Mouse (Mus musculus) CH12F3 (cell line): ENCODE measurements around the gene Pmis2.

ENCODE experiments used
- in situ Hi-C: fragments of 300-500 bp; cut with MboI; formaldehyde crosslinking; loops from 2 replicates; pipeline ENCODE4 v1.14.3; 2020; ENCODE audit warnings: low sequenced_read_pairs

The Pmis2 gene

DNA sequence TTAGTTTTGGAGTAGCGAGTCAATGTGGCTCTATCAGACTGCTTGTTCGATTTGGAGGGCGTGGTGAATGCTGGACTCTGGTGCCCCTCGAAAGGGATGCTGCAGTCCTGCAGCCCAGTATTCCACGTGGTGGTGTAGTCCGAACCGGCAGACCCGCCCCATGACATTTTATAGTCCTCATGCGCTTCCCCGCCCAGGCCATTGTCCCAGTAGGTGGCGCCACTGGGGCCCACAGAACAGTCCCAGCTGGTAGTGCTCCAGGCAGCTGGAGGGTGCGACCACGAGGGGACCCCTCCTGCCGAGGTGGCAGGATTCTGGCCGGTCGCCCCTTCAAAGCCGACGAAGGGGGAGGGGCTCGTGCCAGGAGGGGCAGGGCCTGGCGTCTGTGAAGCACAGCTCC is 36.8 kb downstream of the Pmis2 start:
- in situ Hi-C loops, result no loop called here

DNA sequence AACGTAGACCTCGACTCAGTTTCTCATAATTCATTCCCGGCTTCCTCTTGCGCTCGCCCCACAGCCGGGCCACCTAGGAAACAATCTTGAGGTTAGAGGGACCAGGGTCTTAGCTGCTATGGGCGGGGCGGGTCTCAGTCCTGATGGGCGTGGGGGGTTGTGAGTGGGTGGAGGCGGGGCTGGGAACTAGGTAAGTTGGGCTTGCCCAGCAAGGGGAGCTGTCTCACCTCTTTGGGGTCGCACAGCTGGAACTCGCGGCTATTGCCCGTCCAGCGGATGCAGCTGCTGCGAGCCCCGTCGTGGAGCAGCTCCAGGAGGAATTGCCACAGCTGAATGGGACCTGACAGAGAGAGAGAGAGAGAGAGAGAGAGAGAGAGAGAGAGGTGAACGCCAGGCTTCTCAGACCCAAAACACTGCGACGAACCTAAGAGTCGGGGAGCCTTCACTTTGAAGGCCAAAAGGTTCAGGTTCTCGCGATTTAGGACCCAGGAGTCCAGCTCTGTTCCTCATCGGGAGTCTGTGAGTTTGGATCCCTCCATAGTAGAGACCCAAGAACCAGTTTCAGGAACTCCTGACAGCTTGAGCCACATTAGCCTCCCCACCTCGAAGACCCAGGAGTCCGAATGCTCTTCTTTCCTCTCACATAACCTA is 37.5 kb downstream of the Pmis2 start:
- in situ Hi-C loops, result no loop called here

DNA sequence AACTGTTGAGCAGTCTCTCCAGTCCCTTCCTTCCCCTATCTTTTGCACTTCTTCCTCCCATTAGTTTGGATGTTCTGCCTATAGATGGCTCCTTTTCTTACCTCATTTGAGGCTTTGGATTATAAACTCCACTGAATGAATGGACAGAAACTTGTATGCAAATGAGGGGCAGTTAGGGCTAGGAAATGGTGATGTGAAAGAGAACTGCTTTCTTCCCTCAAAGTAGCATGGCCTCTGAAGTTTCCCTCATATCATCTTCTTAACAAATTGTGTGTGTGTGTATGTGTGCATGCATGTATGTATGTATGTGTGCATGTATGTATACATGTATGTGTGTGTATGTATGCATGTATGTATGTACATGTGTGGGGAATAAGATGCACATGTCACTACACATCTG is 42.4 kb downstream of the Pmis2 start:
- in situ Hi-C loops, result no loop called here

DNA sequence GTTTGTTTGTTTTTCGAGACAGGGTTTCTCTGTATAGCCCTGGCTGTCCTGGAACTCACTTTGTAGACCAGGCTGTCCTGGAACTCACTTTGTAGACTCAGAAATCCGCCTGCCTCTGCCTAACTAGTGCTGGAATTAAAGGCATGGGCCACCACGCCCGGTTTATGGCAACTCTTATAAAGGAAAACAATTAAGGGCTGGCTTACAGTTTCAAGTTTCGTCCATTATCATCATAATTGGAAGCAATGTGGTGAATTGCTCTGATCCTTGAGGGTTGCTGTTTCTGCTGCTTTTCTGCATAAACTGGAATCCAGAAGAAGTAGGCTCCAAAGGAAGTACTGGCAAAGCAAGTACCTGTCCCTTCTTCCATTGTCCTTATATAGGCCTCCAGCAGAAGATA is 44.8 kb downstream of the Pmis2 start:
- in situ Hi-C loops, result no loop called here

DNA sequence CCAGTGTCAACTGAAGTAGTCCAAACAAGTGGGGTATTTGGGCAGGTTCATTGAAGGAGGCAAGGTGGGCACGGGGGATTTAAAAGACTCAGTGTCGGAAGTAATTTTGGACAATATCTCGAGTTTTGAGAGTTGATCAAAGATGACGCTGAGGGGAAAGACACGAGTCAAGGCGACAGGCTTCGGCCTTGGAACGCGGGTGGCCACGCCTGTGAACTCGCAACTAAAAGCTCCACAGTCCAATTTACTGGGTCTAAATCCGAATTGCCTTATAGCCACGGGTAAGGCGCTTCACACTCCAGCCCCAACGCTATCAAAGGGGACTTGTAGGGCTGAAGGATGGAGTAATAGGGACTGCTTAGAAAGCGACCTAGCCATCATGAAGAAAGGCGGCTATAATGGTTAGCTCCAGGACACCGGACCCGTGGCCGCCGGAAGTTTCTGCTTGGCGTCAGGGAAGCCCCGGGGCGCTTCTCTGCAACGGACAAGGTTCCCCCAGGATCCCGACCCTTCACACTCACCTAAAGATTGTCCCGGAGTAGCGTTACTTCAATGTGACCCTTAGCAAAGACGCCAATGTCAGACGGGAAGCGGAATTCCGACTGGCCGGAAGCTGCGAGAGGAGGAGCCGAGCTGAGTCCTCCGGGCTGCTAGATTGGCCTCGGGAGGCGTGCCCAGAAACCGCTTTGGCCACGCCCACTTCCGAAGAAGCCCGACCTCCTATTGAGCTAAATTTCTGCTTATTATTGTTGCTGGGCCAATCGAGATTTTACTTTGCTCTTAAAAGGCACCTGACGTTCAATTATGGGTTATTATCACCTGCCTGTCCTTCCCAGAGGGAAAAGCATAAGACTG is 45.6 kb downstream of the Pmis2 start, which contains the start of gene Cox6b1:
Cox6b1 (minus strand) TSS at position 622 of the 855 bp plus-strand sequence.
- in situ Hi-C loops, result no loop called here
